Mouse (Mus musculus): Measurements from ENCODE around the gene Atp2b2. TPM values are rescaled to one million over a fixed set of nuclear protein-coding genes. Genes with fewer than 3 reads are reported as not detected.

Atp2b2 gene
- total RNA-seq, 2 experiments from 2014 or later, result 0.49 to 0.69 TPM

DNA sequence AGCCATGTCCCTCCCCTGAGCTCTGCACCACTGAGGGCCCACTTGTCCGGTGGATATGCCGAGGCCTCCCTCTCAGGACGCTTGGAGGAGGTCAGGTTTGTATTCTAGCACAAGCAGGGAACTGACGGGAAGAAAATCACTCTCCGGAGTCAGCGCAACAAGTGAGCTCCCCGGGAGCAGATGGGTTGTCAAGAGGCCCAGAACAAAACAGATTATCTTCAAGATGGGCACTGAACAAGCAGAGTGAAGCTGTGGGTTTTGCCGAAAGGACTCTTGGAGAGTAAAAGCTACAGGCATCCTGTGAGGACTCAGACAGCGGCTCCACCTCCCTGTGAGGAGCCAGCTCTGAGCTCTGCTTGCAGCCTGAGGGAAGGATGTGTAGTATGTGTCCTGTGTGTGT is 20.3 kb downstream of the Atp2b2 start:
- intact Hi-C loops (cut with DNase I), result no loop called here
- no peak for DNase-seq

DNA sequence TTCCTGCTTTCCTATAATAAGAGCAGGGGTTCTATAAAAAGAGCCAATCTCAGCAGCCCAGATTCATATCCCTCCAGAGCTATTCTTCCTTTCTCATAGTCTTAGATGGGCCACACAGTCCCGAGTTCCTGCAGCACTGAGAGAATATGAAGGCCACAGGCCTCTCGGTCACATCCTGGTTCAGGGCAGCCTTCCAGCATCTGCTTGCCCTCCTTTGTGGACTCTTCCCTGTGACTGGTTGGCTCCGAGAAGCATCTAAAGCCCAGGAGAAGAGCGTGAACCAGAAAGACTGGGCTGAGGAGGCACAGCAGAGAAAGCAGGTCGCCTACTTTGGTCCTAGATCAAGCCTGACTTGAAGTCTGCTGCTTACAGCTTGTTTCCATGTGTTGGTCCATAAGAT is 28.6 kb downstream of the Atp2b2 start:
- DNase-seq, result no peak
- intact Hi-C loops (cut with DNase I), result no loop called here

DNA sequence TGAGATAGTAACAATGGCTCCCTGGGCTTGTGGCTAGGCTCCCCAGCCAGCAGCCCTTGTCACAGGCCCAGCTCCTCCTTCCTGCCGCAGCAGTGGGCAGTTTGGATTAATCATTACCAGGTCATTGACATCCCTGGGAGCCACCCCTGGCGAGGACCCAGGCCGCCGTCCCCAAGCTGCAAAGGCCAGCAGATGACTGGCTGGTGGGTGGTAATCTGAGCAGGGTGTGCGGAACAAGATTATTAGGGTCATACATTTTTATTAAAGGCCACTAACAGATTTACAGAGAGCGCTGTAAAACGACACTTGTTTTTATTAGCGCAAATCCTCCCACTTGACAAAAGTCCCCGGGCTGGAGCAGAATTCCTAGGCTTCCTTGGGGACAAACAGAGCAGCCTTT is 29.6 kb downstream of the Atp2b2 start:
- intact Hi-C loops (cut with DNase I), result no loop called here
- DNase-seq, result no peak

DNA sequence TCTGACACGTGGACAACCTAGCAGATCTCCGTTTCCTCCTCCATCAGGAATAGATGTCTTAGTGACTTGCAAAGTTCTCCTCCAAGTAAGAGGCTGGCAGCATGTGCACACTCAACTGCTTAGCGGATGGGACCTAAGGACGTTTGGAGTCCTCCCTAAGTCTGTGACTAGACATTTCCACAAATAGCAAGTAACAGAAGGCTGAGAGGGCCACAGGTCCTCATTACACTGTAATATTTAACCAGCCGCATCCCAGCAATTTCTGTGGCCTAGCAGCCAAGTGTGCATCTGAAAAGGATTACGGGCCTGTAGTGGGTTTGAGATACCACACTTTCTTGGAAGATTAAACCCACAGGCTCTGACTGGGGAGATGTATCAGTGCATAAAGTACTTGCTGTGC is 30.4 kb downstream of the Atp2b2 start:
- no peak for DNase-seq
- intact Hi-C loops (cut with DNase I), result no loop called here

DNA sequence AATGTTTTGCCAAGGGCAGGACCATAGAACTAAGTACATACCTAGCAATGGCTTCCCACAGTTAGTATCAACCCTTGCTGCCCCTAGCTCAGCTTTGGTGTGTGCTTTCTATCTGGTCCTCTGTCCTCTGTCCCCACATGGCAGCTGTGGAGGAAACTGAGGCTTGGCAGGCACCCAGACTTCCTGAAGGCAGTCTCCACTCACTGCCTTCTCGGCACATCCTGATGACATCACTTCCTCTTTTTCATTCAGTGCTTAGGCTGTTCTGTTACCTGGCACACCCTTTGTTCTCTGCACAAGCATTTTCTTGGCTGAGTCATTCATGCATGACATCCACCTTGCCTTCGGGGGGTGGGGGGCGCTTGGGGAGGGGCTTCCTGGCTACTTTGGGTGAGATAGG is 38.6 kb downstream of the Atp2b2 start:
- intact Hi-C loops (cut with DNase I), result no loop called here
- no peak for DNase-seq

DNA sequence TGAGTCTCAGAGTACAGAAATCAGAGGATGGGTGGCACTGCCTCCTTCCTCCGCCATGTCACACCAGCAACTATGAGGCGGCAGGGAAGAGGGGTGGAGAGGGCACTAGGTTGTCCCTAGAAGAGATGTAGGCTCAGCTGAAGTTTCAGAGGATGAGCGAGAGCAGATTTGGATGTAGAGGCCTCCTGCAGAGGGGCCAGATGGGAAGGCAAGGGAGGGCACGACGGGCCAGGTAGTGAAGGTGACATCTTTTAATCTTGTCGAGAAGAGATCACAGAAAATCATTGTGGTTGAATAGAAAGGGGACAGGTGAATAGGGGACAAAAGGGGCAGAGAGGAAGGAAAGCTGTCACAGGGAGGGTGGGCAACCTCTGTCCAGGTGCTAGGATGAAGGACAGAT is 41.5 kb downstream of the Atp2b2 start:
- no peak for DNase-seq
- intact Hi-C loops (cut with DNase I), result no loop called here

DNA sequence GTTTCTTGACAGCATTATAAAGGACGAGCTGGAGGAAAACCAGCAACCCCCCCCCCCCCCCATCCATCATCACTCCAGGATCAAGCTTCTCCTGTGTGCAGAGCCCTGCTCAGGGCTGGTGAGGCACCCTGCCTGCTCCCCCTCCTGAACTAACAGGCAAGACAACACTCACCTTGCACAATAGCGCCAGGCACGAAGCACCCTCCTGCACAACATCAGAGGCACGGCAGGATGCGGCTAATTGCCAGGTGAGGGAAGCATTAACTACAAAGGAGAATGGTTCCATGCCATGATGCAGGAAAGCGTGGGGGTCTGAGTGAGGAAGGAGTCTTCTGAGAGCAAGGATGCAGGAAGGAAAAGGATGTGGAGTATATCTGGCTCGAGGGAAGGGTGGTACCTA is 42.1 kb downstream of the Atp2b2 start:
- intact Hi-C loops (cut with DNase I), result no loop called here
- no peak for DNase-seq

DNA sequence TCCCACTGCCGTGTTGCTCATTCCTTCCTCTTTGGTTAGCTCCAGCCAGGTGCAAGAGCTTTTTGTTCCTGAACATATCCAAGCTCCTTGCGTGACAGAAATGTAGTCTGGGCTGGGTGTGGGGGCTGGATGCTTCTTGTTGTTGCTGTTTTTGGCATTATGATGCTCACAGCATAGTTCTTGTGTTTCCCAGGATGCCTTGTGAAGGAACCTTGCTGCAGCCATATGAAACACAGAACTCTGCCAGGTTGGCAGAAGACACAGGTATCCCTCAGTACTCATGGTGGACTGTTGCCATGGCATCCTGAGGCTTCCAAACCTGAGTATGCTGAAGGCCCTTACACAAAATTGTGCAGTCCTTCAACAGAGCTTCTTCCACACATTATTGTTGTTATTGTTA is 44.0 kb downstream of the Atp2b2 start:
- intact Hi-C loops (cut with DNase I), result no loop called here
- no peak for DNase-seq

DNA sequence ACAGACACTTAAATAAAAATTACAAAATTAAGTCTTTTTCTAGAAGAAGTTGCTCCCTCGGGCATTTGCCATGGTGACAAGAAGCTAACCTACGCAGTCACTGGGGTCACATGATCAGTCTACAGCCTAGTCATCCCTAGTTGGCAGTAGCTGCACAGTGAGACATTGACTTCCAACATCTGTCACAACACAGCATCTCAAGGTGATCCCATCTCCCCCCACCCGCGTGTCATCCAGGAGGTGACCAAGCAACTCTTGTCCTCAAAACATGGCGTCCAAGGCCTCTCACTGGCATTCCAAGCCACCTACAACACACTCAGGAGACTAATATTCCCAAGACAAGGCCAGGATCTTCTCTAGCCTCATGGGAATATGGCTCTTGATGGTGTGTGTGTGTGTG is 48.2 kb downstream of the Atp2b2 start:
- DNase-seq, result no peak
- intact Hi-C loops (cut with DNase I), result no loop called here

DNA sequence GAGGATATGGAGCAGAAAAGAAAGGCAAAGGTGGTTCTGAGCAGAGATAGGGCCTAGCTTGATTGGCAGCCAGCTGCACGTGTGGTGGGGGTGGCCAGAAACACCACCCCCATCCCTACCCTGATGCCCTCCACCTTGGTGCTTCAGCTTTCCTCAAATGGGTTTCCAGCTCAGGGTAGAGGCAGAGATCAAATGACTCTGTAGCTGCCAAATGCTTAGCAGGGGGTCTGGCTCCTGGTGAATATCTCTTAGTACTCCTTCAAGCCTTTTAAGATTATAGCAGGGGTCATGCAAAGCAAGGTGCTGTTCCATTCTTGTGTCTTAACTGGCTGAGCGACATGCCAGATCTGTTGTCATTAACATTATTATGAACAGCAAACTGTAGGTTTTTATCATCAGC is 50.3 kb downstream of the Atp2b2 start:
- intact Hi-C loops (cut with DNase I), result no loop called here
- no peak for DNase-seq

DNA sequence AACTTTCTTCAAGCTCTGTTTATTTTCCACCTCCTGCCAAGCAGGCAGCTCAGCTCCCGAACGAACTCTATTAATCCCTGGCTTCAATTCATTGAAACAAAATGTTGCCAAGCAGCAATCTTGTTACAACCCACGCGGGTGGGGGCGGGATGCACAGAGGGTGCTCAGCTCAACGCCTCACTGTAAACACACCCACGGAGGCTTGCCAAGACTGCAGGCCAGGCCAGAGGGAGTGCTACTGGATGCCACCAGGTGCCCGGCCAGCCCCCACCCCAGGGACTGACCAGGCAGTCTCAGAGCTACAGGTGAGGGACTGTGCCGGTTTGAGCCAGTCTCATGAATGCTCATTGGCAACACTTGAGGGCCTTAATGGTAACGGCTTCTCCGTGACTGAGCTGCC is 50.9 kb downstream of the Atp2b2 start:
- peak in 1 of 2 experiments; percentile 2 for DNase-seq
- intact Hi-C loops (cut with DNase I), result no loop called here

DNA sequence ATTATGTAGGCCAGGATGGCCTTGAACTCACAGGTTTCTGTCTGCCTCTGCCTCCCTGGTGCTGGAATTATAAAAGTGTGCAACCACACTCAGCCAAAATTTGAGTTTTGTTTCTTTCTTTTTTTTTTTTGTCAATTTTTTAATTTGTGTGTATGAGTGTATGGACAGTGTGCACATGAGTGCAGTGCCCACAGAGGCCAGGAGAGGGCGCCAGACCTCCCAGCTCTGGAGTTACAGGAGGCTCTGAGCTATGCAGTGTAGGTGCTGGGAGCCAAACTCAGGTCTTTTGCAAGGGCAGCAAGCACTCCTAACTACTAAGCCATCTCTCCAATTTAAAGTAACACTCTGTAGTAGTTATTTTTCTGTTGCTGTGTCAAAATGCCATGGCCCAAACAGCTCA is 52.4 kb downstream of the Atp2b2 start:
- intact Hi-C loops (cut with DNase I), result no loop called here
- DNase-seq, result no peak

DNA sequence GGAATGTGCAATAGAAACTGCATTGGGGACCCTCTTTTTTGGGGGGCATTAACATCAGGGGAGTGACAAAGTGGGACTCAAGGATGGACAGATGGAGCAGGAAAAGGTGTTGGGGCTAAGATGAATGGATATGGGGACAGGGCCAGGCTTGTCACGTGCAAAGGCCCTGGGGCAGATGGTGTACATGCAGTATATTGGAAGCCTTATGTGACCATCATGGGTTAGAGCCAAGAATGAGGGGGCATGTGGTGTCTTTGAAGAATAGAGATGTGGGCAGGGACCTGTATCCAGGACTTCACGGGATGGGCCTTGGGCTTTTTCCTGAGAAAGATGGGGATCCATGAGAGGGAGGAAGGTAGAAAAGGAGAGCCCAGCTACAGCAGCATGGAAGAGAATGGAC is 53.9 kb downstream of the Atp2b2 start:
- intact Hi-C loops (cut with DNase I), result no loop called here

DNA sequence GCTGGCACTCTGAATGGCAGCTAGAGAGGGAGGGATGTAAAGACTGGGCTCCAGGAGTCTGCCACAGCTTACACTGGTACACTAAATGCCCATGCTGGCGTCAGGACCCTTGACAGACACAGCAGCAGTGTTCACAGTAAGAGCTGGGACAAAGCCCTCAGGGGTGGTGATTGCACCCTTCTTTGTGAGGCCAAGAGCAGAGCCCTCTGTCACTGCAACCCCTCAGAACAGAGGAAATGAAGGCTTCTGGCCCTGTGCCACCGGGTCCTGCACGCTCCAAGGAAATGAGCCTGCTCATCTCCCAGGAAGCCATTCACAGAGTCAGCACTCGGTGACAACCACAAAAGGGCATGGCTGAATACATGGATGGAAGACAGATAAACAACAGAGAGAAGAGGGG is 55.7 kb downstream of the Atp2b2 start:
- DNase-seq, result no peak
- intact Hi-C loops (cut with DNase I), result no loop called here

More for the DNA sequence above, 53.9 kb downstream of the Atp2b2 start:
- no peak for DNase-seq

DNA sequence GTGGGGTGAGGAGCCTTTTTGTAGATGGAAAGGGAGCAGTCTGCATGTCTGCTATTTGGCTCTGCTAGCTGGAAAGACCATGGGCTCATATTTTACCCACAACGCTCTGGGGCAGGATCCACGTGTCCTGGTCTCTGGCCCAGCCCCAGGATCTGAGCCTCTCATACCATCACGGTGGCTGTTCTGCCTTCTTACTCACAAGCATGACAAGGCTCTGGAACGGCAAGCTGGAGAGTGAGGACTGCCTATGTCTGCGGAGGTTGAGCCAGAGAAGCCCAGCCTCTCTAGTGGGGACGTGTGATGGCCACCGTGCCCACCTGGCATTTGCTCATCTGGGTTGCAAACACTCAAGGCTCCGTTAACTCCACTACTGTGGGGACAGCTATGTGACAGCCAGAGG is 63.7 kb downstream of the Atp2b2 start:
- intact Hi-C loops (cut with DNase I), result no loop called here
- DNase-seq, result no peak

DNA sequence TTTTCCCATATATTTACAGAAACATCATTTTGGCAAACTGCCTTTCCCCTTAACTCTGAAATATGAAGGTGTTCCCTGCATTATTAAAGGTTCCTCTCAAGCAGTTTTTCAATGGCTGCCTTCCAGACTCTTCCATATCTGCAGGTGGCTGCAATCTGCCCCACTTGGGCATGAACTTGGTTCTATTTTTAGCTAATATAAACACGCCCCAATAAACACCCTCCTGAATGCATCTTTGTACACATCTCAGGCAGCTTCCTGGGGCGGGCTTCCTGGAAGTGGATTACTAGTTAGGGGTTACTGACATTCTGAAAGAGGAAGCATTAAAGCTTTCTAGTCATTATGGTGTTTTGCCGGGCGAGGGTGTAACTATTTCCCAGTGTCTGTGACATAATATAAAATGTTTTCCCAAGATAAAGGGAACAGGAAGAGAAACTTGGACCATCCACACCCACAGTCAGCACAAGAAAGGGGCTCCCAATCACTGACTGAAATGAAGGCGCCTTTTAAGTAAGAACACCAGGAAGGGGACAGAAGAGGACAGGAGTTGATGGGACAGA is 64.2 kb downstream of the Atp2b2 start:
- intact Hi-C loops (cut with DNase I), result no loop called here
- no peak for DNase-seq

DNA sequence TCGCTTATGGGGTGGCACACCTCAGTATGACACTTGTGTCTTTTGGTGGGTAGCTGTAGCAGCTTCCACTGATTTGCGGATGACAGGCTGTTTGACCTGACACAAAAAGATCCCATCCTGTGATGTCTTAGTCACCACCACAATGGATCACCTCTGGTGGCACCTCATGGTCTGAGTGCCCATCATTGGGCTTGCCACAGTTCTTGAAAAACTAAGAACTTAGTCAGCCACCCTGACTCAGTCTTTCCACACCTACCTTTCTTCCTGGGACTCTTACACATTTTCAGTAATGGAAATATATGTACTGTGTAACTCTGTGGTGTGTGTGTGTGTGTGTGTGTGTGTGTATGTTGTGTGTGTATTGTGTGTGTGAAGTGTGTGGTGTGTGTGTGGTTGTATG is 71.5 kb downstream of the Atp2b2 start:
- intact Hi-C loops (cut with DNase I), result no loop called here

DNA sequence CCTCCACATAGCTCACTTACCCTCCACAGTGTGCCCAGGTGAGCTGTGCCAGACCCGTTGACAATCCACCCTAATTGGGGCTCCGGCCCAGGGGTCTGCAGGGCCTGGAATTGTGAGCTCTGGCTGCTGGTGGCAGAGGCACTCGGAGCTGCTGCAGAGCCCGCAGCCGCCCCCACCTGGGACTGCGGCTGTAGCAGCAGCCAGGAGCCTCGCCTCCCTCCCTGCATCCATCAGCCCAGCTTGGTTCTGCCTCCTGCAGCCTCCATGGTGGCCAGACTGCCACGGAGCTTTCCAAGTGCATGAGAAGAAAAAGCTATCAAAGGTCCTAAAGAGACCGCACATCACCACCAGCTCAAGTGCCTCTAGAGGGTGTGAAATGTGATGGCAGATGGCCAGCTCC is 71.9 kb downstream of the Atp2b2 start:
- intact Hi-C loops (cut with DNase I), result no loop called here
- no peak for DNase-seq

More for the DNA sequence above, 71.5 kb downstream of the Atp2b2 start:
- no peak for DNase-seq

DNA sequence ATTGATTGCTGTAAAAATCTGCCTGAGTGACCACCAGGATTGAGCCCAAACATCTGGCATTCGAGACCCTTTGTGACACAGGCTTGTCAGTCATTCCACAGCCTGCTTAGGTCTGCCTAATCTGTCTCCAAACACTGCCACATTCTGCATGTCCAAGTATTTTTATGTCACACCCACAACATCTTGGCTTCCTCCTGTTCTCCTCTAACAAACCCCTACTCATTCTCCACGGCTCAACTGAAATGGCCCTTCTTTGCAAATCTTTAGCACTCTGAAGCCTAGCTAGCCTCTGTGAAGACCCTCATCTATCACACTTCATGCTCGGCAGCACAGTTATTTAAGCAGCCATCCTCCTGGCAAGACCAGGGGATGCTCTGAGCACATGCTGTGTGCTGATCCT is 72.7 kb downstream of the Atp2b2 start:
- intact Hi-C loops (cut with DNase I), result no loop called here
- no peak for DNase-seq

DNA sequence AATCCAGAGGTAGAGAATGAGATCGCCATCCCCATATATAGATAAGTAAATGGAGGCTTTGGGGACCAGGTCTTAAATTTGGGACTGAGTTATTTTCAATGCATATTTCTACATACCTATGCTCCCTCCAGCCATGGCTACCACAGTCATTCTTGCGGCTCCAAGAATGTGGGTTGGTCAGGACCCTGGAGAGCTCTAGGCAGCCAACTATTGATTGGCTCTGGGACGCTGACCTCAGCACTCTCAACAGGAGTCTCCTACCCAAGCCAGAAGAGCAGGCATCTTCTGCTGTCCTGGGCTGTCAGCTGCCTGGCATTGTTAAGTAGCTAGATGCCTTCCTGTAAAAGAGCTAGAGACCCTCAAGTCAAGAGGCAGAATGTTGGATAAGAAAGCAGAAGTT is 79.6 kb downstream of the Atp2b2 start:
- intact Hi-C loops (cut with DNase I), result no loop called here
- DNase-seq, result peak; percentile 31 to 50

DNA sequence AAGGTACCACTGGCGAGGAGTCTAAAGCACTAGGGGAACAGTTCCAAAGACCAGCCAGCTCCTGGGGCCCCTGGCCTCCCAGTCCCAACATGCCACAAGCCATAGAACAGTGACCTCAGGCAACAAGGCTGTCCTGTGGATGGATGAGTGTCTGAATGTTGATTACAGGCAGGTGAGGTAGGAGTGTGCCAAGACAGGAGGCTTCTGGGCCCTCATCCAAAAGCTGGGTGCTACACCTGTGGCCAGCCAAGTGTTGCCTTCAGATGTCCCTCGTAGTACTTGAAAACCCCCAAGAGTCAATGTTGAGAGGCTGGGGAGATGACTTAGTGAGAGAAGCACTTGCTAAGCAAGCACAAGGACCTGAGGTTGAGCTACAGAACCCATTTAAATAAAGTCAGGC is 80.8 kb downstream of the Atp2b2 start:
- DNase-seq, result no peak
- intact Hi-C loops (cut with DNase I), result no loop called here

DNA sequence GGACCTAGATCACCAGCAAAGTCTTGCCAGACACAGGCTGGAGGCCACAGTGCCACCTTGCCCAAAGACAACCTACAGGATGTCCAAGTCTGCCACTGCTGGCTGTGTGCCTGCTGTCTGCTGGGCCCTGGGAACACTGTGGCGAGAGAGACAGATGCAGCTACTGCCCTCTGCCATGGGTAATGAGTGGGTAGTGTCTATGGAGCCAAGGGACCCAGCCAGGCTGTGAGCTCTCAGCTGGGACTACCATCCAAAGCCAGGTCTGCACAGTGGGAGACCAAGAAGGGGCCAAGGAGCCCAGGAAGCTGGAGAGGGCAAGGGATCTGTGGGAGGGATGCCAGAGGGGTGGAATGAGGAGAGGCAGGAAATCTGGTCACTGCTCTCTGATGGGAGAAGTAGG is 83.1 kb downstream of the Atp2b2 start:
- intact Hi-C loops (cut with DNase I), result no loop called here
- DNase-seq, result no peak

DNA sequence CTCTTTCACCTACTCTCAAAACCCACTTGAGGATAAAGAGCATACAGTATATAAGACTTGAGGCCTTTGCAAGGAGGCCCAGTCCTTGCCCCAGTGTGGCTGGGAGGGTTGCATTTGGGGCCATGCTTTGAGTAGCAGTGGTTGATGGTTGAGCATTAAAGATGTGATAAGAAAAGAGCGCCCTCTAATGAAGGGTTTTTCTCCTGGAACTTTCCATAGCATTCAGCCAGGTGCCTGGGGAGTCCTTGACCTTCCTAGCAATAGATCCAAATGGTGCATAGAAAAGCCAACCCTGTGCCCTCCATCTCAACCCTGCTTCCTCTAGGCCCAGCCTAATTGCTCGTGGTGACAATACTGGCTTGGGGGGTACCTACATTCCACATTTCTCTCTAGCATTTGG is 83.7 kb downstream of the Atp2b2 start:
- intact Hi-C loops (cut with DNase I), result no loop called here
- DNase-seq, result no peak

Data from heart, postnatal 14 days (tissue).